Mouse (Mus musculus) forebrain, embryonic 14.5 days (tissue): ENCODE measurements around the gene Itga8. TPM values are rescaled to one million over a fixed set of nuclear protein-coding genes. Genes with fewer than 3 reads are reported as not detected.

Experiments
- ATAC-seq: fragments of 200-750 bp; cut with Nextera tagmentation; 2 replicates; pipeline ENCODE4 v1.8.0; 2017; ENCODE audit warnings: mild to moderate bottlenecking, moderate library complexity
- DNase-seq: peaks from one replicate; pipeline ENCODE4 v3.0.0-alpha.2; 2015; ENCODE audit warnings: low spot score
- H3K27ac ChIP-seq: fragments of 300-500 bp; sonication (generic); 2 replicates; pipeline ENCODE4 v1.5.1; 2014; ENCODE audit warnings: low read depth, mild to moderate bottlenecking, control low read depth, low read length, moderate library complexity
- H3K27me3 ChIP-seq: fragments of 300-500 bp; sonication (generic); replicated peaks from 2 replicates; pipeline ENCODE4 v1.6.1; 2014; ENCODE audit warnings: low read length, control low read depth, mixed read lengths; ENCODE audit not compliant: control insufficient read depth, insufficient read depth
- H3K36me3 ChIP-seq: fragments of 300-500 bp; sonication (generic); 2 replicates; pipeline ENCODE4 v1.6.1; 2014; ENCODE audit warnings: low read length, control low read depth; ENCODE audit not compliant: control insufficient read depth, insufficient read depth
- H3K4me1 ChIP-seq: fragments of 300-500 bp; sonication (generic); 2 replicates; pipeline ENCODE4 v1.6.1; 2014; ENCODE audit warnings: antibody characterized with exemption, low read length, control low read depth; ENCODE audit not compliant: control insufficient read depth, insufficient read depth
- H3K4me2 ChIP-seq: fragments of 300-500 bp; sonication (generic); 2 replicates; pipeline ENCODE4 v1.6.1; 2014; ENCODE audit warnings: mild to moderate bottlenecking, control low read depth, low read length
- H3K4me3 ChIP-seq: fragments of 300-500 bp; sonication (generic); 2 replicates; pipeline ENCODE4 v1.5.1; 2014; ENCODE audit warnings: low read depth, low read length, control low read depth
- H3K9ac ChIP-seq: fragments of 300-500 bp; sonication (generic); 2 replicates; pipeline ENCODE4 v1.6.1; 2014; ENCODE audit warnings: mild to moderate bottlenecking, low read length, control low read depth, moderate library complexity
- H3K9me3 ChIP-seq: fragments of 300-500 bp; sonication (generic); replicated peaks from 2 replicates; pipeline ENCODE4 v1.6.1; 2016; ENCODE audit warnings: low read length, control low read depth, mixed read lengths; ENCODE audit not compliant: control insufficient read depth
- WGBS: fragments of 180-500 bp; shearing (Covaris S2); extraction: QIAGEN DNeasy Blood & Tissue Kit; methylation state at CpG from one replicate; pipeline ENCODE4 v1.1.7; 2014; 5-methylcytosine and 5-hydroxymethylcytosine counted together
- polyA plus RNA-seq: library from polyadenylated mRNA; unstranded; fragments of >200 nt; fragmentation: Nextera tagmentation; extraction: Ambion mirVana; gene quantifications from 2 replicates; pipeline ENCODE4 v1.2.1, GENCODE M21; 2014

Itga8 gene
- 1.5 and 2.3 TPM in 2 replicates for polyA plus RNA-seq

DNA sequence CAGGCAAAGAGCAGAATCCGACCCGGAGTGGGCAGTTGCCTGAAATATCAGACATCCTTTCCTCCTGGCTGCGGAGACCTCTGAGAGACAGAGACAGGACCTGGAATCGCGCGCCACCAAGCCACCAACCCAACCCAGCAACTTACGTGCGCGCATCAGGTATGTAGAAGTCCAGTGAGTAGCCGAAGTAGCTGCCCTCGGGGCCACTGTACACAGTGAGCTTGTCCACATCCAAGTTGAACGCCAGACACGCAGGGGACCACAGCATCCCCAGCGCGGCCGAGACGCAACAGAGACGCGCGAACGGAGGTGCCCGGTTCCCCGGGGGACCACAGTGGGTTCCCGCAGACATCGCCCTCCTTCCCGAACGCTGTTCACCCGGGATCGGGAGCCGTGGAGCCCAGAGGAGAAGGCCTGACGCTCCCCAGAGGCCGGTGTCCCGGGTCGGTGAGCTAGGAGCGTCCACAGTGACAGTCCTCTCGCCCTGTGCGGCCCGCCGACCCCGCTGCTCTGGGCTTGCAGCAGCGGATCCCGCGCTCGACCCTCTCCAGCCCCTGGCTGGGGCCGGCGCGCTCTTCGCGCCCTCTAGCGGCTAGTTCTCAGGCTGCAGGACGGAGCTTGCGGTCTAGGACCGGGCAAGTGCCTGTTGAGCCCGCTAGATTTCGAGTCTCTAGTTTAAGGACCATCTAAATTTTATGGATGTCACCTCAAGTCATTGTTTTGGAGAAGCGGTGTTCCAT, at the start of gene Itga8:
TSS of gene Itga8 (minus strand) at position 492 of the 740 bp plus-strand sequence.
- Histone ChIP-seq H3K9me3 (no peaks in the 10 kb centered on the region), H3K4me2 (peak within 1 kb of the TSS; percentile 83), H3K27me3 (no peaks in the 10 kb centered on the region), H3K4me3 (peak within 1 kb of the TSS; percentile 63), H3K9ac (peak within 1 kb of the TSS; percentile 81), H3K27ac (no peak within 1 kb of the TSS), H3K4me1 (no peaks in the 10 kb centered on the region), H3K36me3 (no peaks in the 10 kb centered on the region)
- ATAC-seq = peak; percentile 98
- 1% methylated on average over 56 of the region's 56 CpGs for WGBS
- peak; percentile 85 for DNase-seq

DNA sequence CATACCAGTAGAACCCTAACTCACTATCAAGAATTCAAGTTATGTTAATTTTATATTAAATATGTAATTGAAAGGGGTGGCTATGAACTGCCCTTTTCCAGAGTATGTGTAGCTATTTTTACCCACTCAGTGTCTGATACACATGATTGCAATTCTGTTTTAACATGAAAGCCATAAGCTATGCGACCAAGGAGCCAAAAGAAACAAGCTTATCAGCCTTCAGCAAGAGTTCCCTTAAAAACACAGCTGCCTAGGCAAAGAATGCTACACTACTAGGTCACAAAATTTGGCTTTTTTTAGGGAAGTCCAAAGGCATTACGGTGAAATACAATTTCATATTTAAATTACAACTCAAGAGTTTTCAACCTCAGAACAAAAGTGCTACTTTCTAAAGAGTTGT, 47.2 kb upstream of the Itga8 start:
- DNase-seq = no peak
- no peak for ATAC-seq
- no peaks in the 10 kb centered on the region for H3K9me3 ChIP-seq
- no peak overlapping the region for H3K9ac ChIP-seq
- H3K36me3 ChIP-seq = peaks cover 16% of the 10 kb centered on the region; the same call in 1 of the 2 replicates
- 94% methylated on average over 2 of the region's 2 CpGs for WGBS
- H3K4me2 ChIP-seq = no peak overlapping the region
- no peak overlapping the region for H3K27ac ChIP-seq
- no peak overlapping the region for H3K4me3 ChIP-seq
- no peaks in the 10 kb centered on the region for H3K4me1 ChIP-seq
- H3K27me3 ChIP-seq = no peaks in the 10 kb centered on the region

DNA sequence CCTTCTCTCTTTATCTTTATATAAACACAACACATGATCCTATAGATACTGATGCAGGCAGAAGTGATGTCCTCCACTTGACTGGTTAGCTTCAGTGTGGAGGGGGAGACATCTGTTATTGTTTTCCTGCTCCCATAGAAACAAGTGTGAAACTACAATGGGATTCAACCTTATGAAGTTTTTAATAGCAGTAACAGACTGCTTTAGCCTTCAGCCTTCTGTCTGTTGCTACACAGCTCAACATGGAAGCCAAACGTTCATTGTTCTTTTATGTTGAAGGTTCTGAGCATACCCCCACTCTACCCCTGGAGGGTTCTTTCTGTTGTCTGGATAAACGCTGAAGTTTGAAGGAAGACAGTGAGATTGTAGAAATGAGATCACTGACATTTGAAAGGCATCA, 30.2 kb upstream of the Itga8 start:
- Histone ChIP-seq H3K9me3 (no peaks in the 10 kb centered on the region), H3K36me3 (no peaks in the 10 kb centered on the region), H3K4me1 (peaks cover 11% of the 10 kb centered on the region), H3K4me3 (no peak overlapping the region), H3K27me3 (no peaks in the 10 kb centered on the region), H3K9ac (no peak overlapping the region), H3K27ac (no peak overlapping the region), H3K4me2 (no peak overlapping the region)
- DNase-seq (no peak), ATAC-seq (no peak)
- 66% methylated on average over 2 of the region's 2 CpGs for WGBS

DNA sequence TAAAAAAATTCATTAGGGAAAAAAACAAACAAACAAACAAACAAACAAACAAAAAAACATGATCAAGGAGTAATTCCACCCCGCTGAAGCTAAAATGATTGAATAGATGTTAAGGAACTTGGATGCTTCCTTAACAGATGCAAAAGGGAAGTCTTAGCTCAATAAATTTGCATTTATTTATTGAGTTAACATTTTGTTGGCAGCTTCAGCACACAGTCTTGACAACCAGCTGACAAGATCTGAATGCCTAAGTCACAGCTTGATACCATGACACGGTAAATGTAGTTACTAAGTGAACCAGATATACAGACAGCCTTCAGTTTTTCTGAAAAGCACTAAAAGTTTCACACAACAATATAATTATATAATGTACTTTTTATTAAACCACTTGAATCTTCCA, 27.9 kb upstream of the Itga8 start:
- no peak overlapping the region for H3K4me3 ChIP-seq
- H3K27me3 ChIP-seq = no peaks in the 10 kb centered on the region
- no peak overlapping the region for H3K27ac ChIP-seq
- no peak overlapping the region for H3K4me2 ChIP-seq
- 22% methylated on average over 2 of the region's 2 CpGs for WGBS
- no peaks in the 10 kb centered on the region for H3K9me3 ChIP-seq
- H3K4me1 ChIP-seq = peaks cover 11% of the 10 kb centered on the region
- H3K9ac ChIP-seq = no peak overlapping the region
- DNase-seq = peak; percentile 85
- ATAC-seq = peak; percentile 66; the same call in 1 of the 2 replicates
- no peaks in the 10 kb centered on the region for H3K36me3 ChIP-seq

DNA sequence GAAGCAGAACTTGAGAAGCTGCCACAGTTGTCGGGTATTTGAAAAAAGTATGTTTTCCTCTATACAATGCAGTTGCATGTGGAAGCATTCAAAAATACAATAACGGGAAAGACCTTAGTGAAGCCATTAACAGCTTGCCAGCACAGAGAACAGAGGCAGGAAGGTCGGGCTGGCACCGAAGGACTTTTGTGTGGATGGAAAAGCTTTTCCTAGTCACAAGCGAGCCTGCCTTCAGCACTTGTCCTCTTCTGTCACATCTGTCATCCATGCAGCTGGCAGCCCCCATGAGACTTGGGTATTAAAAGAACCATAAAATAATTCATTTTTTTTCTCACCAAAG, 27.3 kb upstream of the Itga8 start:
- H3K4me3 ChIP-seq = no peak overlapping the region
- H3K36me3 ChIP-seq = no peaks in the 10 kb centered on the region
- DNase-seq = peak; percentile 13
- ATAC-seq = 0 out of 2 replicates have a peak, but pooled peaks have one; percentile 10
- H3K9me3 ChIP-seq = no peaks in the 10 kb centered on the region
- H3K4me1 ChIP-seq = peaks cover 11% of the 10 kb centered on the region
- H3K27ac ChIP-seq = no peak overlapping the region
- H3K4me2 ChIP-seq = peak overlapping the region; percentile 41; the same call in 1 of the 2 replicates
- WGBS = 5% methylated on average over 5 of the region's 5 CpGs
- H3K27me3 ChIP-seq = no peaks in the 10 kb centered on the region
- no peak overlapping the region for H3K9ac ChIP-seq

DNA sequence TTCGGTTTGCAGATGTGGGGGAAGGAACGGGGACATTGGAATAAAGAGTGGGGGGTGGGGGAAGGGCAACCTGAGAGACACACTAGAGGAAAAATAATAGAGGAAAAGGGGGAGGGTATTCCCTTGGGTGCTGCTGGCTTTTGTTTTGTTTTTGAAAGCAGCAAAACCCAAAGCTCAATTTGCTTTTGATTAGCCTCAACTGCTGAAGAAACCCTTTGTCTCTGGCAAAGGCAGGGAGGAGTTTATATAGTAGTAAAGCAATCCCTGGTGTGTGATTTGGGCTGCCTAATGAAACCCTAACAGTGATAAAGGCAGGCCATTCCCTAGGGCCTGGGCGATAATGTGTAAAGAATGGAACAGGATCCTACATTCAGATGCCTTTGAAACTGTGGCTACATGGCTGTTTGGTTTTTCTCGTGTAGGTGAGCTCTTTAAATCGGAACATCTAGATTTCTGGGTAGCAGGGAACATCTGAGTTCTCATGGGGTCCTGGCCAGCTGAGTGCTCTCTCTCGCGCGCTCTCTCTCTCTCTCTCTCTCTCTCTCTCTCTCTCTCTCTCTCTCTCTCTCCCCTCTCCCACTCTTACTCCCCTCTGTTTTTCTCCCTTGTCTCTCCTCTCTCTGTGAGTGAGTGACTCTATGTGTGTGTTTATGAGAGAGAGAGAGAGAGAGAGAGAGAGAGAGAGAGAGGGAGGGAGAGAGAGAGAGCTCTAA, 26.8 kb upstream of the Itga8 start:
- H3K9me3 ChIP-seq = no peaks in the 10 kb centered on the region
- H3K4me3 ChIP-seq = 0 out of 2 replicates have a peak overlapping the region, but pooled peaks have one; percentile 8
- H3K9ac ChIP-seq = no peak overlapping the region
- H3K27me3 ChIP-seq = no peaks in the 10 kb centered on the region
- H3K4me1 ChIP-seq = peaks cover 11% of the 10 kb centered on the region
- ATAC-seq (peak; percentile 30; the same call in 1 of the 2 replicates), DNase-seq (peak; percentile 37)
- no peaks in the 10 kb centered on the region for H3K36me3 ChIP-seq
- H3K4me2 ChIP-seq = peak overlapping the region; percentile 41
- no peak overlapping the region; the same call in 1 of the 2 replicates for H3K27ac ChIP-seq
- WGBS = 6% methylated on average over 8 of the region's 8 CpGs

DNA sequence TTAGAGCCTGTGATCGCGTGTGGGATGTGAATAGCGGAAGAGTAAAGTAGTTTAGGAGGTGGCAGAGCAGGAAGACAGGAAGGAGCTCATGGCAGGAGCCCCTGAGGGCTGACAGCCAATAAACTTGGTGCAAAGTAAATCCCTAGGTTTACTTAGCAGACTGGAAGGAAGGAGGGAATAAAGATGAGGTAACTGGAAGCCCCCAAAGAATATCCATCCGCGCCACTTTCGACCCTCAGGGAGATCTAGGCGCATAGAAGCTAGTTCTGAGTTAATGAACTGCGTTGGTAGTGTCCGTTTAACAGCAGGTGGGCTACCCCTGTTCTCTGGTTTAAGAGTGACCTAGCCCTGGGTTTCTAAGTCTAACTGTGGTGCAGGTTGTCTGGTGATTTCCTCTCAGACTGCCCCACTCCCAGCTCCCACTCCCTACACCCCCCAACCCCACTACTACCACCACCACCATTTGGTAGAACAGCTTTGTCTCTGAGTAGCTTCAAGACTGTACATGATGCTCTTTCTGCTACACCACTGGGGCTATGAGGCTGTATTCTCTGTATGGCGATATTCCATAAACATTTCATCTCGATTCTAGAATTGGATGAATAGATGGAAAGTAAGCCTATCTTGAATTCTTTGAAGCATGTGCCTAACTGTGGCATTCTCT, 26.1 kb upstream of the Itga8 start:
- 13% methylated on average over 11 of the region's 11 CpGs for WGBS
- H3K27me3 ChIP-seq = no peaks in the 10 kb centered on the region
- peaks cover 11% of the 10 kb centered on the region for H3K4me1 ChIP-seq
- H3K36me3 ChIP-seq = no peaks in the 10 kb centered on the region
- ATAC-seq = peak; percentile 25
- H3K9me3 ChIP-seq = no peaks in the 10 kb centered on the region
- peak overlapping the region; percentile 8 for H3K4me3 ChIP-seq
- peak overlapping the region; percentile 41 for H3K4me2 ChIP-seq
- H3K9ac ChIP-seq = no peak overlapping the region
- H3K27ac ChIP-seq = no peak overlapping the region
- DNase-seq = peak; percentile 25

DNA sequence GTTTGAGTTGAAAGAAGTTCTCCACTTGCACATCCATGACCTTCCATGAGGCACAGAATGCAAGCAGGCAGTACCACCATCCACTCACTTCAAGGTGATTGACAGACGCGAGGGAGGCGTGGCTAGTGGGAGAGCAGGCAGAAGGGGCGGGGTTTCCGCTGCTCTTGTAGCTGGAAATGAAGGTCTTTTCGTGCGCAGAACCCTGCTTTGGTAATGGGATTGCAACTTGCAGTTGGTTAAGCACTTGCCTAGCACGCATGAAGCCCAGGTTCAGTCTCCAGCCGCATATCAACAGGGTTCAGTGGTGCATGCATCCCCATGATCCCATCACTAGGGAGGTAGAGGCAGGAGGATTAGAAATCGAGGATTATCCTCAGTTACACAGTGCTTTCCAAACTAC, 25.5 kb upstream of the Itga8 start:
- no peaks in the 10 kb centered on the region for H3K27me3 ChIP-seq
- no peaks in the 10 kb centered on the region for H3K36me3 ChIP-seq
- no peak overlapping the region for H3K27ac ChIP-seq
- H3K4me1 ChIP-seq = peaks cover 11% of the 10 kb centered on the region
- WGBS = 8% methylated on average over 10 of the region's 10 CpGs
- H3K4me3 ChIP-seq = peak overlapping the region; percentile 8
- peak overlapping the region; percentile 41 for H3K4me2 ChIP-seq
- H3K9me3 ChIP-seq = no peaks in the 10 kb centered on the region
- no peak overlapping the region for H3K9ac ChIP-seq
- ATAC-seq (peak; percentile 74), DNase-seq (peak; percentile 79)
